Mouse (Mus musculus): ENCODE measurements at regions not wholly inside any gene's neighbourhood (a gene's known extent, or its start where the extent isn't known, plus 50 kb on each side); places are given as distances from the start of the nearest gene placed in this dataset.

GRCm38 (mm10) chr13:37651221-37651946 is 126.8 kb upstream of the Rreb1 start:
- ATAC-seq (replicated peaks; ENCODE audit: poor library complexity) = no peak

- no peak for ATAC-seq (replicated peaks; ENCODE audit: poor library complexity)
Observed at GRCm38 (mm10) chr13:37654651-37655050, 123.5 kb upstream of the Rreb1 start.

GRCm38 (mm10) chr13:37657248-37657647 is 121.0 kb upstream of the Rreb1 start:
- ATAC-seq (replicated peaks; ENCODE audit: poor library complexity) = peak; percentile 63

- ATAC-seq (replicated peaks; ENCODE audit: poor library complexity) = peak; percentile 82
Observed at GRCm38 (mm10) chr13:37658034-37658433, 120.2 kb upstream of the Rreb1 start.

- ATAC-seq (replicated peaks; ENCODE audit: poor library complexity) = 0 out of 2 replicates have a peak, but pooled peaks have one; percentile 8
Observed at GRCm38 (mm10) chr13:37658519-37658918, 119.7 kb upstream of the Rreb1 start.

- ATAC-seq (replicated peaks; ENCODE audit: poor library complexity) = no peak
Observed at GRCm38 (mm10) chr13:37660083-37660482, 118.1 kb upstream of the Rreb1 start.

- no peak for ATAC-seq (replicated peaks; ENCODE audit: poor library complexity)
Observed at GRCm38 (mm10) chr13:37660668-37661067, 117.5 kb upstream of the Rreb1 start.

- ATAC-seq (replicated peaks; ENCODE audit: poor library complexity) = no peak
Observed at GRCm38 (mm10) chr13:37664116-37664515, 114.1 kb upstream of the Rreb1 start.

- peak; percentile 78 for ATAC-seq (replicated peaks; ENCODE audit: poor library complexity)
Observed at GRCm38 (mm10) chr13:37666207-37667003, 111.8 kb upstream of the Rreb1 start.

- no peak for ATAC-seq (replicated peaks; ENCODE audit: poor library complexity)
Observed at GRCm38 (mm10) chr13:37667386-37667785, 110.8 kb upstream of the Rreb1 start.

GRCm38 (mm10) chr13:37667871-37668270 is 110.3 kb upstream of the Rreb1 start:
- peak; percentile 33 for ATAC-seq (replicated peaks; ENCODE audit: poor library complexity)

- peak; percentile 29 for ATAC-seq (replicated peaks; ENCODE audit: poor library complexity)
Observed at GRCm38 (mm10) chr13:37671109-37671508, 107.1 kb upstream of the Rreb1 start.

- ATAC-seq (replicated peaks; ENCODE audit: poor library complexity) = peak; percentile 15; the same call in 1 of the 2 replicates
Observed at GRCm38 (mm10) chr13:37674676-37675350, 103.4 kb upstream of the Rreb1 start.

- ATAC-seq (replicated peaks; ENCODE audit: poor library complexity) = peak; percentile 81
Observed at GRCm38 (mm10) chr13:37675718-37676117, 102.5 kb upstream of the Rreb1 start.

- ATAC-seq (replicated peaks; ENCODE audit: poor library complexity) = no peak
Observed at GRCm38 (mm10) chr13:37676912-37677311, 101.3 kb upstream of the Rreb1 start.

- ATAC-seq (replicated peaks; ENCODE audit: poor library complexity) = no peak
Observed at GRCm38 (mm10) chr13:37678251-37678650, 99.9 kb upstream of the Rreb1 start.

- ATAC-seq (replicated peaks; ENCODE audit: poor library complexity) = no peak; the same call in 1 of the 2 replicates
Observed at GRCm38 (mm10) chr13:37678772-37679171, 99.4 kb upstream of the Rreb1 start.

GRCm38 (mm10) chr13:37680837-37681619 is 97.2 kb upstream of the Rreb1 start:
- ATAC-seq (replicated peaks; ENCODE audit: poor library complexity) = peak; percentile 61

- ATAC-seq (replicated peaks; ENCODE audit: poor library complexity) = no peak
Observed at GRCm38 (mm10) chr13:37683045-37683679, 95.0 kb upstream of the Rreb1 start.

GRCm38 (mm10) chr13:37685617-37686016 is 92.6 kb upstream of the Rreb1 start:
- ATAC-seq (replicated peaks; ENCODE audit: poor library complexity) = no peak
